Mouse (Mus musculus) heart, postnatal 0 days (tissue): ENCODE measurements around the gene L1cam.

ENCODE experiments used
- CTCF ChIP-seq: IDR thresholded peaks from 2 replicates; pipeline ENCODE4 v1.5.1; 2016; ENCODE audit warnings: antibody characterized with exemption, control low read depth, low read depth
- EP300 ChIP-seq: IDR thresholded peaks from 2 replicates; pipeline ENCODE4 v1.6.1; 2016; ENCODE audit warnings: antibody characterized with exemption, low read depth

DNA sequence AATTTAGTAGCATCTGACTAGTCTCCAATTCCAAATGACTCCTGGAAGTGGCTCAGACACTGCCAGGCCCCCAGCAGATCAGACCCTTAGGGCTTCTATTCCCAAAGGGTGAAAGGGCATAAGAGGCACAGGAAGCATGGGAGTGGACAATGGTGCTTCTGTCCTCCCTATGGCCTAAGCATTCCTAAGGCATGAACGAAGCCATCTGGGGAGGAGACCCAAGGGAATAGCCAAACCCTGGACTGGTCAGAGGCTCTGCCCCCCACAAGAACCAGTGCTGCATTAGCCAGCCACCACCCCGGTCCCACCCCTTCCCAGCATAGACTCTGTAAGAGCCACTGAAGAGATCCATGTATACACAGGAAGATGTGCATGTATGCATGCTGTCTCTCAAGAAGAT, 20.0 kb downstream of the L1cam start:
- no peak for TF ChIP-seq CTCF
- TF ChIP-seq EP300, result no peak
